Mouse (Mus musculus) left cerebral cortex, postnatal 4 days (tissue): ENCODE measurements at regions not wholly inside any gene's neighbourhood (a gene's known extent, or its start where the extent isn't known, plus 50 kb on each side); places are given as distances from the start of the nearest gene placed in this dataset.

ENCODE experiments used
- DNase-seq: peaks from one replicate; pipeline ENCODE4 v3.0.0-alpha.2; 2022
- intact Hi-C: fragments of 180-260 bp; cut with DNase I; formaldehyde crosslinking; loops from one replicate; pipeline ENCODE4 v1.15.1; 2025

DNA sequence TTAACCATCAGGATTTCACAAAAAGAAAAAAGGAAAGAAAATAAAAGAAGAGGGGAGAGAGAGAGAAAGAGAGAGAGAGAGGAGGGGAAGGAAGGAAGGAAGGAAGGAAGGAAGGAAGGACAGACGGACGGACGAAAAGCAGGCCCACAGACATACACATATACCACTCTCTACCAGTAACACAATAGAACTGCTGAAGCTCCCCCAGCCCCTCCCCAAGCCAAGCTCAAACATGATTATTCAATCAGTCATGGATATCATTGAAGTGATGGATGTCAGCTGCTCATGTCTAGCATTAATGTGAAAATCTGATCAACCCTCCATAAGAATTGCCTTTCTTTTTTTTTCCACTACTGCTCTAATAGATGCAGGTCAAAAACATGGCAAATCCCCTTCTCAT is 161.2 kb downstream of the Mreg start:
- DNase-seq: no peak
- intact Hi-C loops: no loop called here

DNA sequence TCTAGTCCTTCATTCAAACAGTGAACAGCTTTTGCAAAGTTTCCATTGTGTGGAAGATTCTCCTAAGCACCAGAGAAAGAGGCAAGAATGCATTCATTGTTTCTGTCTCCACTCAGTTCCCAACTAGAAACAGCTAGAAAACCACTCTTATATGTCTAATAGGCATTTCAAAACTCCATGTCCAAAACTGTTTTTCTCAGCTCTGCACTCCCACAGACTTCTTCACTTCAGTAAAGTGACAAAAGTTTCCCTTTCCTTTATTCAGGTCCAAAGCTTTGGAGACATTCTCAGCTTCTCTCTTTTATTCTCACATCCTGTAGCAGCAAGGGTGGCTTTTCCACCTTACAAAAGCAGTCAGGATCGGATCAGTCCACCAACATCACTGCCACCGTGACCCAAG is 166.0 kb downstream of the Mreg start:
- DNase-seq: no peak
- intact Hi-C loops: no loop called here

- no peak for DNase-seq
- intact Hi-C loops: no loop called here
Observed at GRCm38 (mm10) chr1:72038518-72038917, 173.6 kb downstream of the Mreg start.

DNA sequence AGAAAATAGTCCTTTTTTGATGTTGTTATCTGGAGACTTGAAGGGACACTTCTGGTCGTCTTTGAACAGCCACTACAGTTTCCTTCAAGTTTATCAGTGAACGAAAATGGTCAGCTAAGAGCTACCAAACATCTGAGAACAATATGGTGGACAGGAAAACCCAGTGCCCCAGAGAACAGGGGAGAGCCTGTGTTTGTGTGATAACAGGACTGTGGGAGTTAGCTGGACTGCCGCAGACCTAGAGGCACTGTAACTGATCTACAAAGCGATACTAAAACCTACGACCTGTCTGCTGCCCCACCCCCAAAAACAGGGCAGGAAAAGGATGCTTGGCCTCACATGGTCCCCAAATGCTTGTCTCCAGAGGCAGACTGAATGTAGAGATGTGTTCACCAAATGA is 175.5 kb downstream of the Mreg start:
- intact Hi-C loops: no loop called here
- DNase-seq: no peak

- intact Hi-C loops: no loop called here
- DNase-seq: no peak
Observed at GRCm38 (mm10) chr1:72036141-72036540, 176.0 kb downstream of the Mreg start.

DNA sequence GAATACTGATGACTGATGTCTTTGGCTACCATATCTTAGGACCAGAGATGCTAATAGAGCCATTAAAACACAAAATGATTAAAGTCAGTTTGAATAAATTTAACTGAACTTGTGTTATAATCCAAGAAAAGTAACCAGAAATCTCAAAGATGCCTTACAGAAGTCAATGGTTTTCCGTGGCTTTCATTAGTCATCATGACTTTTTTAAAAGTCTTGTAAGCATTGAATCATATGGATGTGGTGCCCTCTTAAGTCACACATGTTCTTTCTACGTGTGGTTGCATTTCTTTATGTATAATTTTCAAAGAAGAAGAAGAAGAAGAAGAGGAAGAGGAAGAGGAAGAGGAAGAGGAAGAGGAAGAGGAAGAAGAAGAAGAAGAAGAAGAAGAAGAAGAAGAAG is 178.2 kb downstream of the Mreg start:
- DNase-seq: no peak
- intact Hi-C loops: no loop called here

- DNase-seq: no peak
- intact Hi-C loops: no loop called here
Observed at GRCm38 (mm10) chr1:72032214-72032613, 179.9 kb downstream of the Mreg start.

DNA sequence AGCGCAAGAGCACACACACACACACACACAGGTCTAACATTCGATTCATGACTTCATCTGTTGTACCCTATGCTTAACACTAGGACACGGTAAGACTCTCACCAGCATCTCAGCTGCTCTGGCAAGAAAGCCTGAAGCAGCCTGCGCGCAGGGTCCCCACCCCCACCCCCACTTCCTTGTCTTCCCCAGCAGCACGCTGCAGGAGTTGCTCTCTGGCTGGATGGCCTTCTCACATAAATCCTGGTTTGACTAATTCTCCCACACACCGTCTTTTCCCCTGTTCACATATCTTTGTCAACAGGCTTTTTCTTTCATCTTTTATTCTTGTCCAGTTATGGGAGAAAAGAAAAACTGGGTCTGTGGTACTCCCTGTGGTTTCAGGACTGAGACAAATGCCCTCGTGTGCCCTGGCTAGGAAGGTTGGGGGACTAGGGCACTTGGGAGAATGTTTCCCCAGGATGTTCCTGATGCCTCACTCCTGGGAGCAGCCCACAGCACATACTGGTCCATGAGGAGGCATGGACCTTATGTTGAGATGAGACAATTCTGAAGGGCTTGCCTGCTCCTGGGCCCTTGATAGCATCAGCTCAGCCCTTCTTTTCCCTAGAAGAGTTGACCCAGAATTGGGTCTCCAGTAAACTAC is 181.2 kb downstream of the Mreg start:
- intact Hi-C loops: no loop called here
- no peak for DNase-seq

DNA sequence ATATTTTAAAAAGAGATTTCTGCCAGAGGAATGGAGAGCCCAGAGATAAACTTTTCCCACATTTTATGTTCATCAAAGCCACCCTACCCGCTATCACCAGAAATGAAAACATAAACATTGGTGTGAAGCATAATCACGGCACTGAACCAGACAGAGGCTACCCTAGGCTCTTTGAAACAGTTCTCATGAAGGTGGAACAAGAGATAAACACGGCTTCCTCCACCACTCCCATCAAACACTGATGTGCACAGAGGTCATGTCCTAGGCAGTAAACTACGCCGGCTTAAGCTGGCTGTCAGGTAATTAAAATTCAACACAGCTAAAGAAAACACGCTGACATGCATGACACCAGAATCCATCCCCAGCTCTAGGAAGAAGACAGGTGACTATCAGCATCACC is 182.5 kb downstream of the Mreg start:
- DNase-seq: no peak
- intact Hi-C loops: no loop called here

GRCm38 (mm10) chr1:72026861-72027260 is 185.2 kb downstream of the Mreg start:
- intact Hi-C loops: no loop called here
- DNase-seq: no peak

DNA sequence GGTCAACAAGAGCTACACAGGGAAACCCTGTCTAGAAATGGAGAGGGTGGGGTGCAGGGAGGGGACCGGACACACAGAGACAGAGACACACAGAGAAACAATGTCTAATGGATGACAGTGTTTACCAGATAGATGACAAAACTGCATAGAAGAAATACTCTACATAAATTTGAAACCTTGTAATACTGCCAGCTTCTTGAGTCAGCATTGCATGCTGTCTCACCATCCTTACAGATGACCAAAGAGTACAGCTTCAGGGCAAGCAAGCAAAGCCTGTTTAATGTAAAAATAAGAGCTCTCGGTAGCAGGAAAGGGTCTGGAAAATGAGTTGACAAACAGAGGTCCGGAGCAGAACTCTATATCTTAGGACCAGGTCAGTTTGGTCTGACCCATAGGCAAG is 189.5 kb downstream of the Mreg start:
- DNase-seq: no peak
- intact Hi-C loops: no loop called here

DNA sequence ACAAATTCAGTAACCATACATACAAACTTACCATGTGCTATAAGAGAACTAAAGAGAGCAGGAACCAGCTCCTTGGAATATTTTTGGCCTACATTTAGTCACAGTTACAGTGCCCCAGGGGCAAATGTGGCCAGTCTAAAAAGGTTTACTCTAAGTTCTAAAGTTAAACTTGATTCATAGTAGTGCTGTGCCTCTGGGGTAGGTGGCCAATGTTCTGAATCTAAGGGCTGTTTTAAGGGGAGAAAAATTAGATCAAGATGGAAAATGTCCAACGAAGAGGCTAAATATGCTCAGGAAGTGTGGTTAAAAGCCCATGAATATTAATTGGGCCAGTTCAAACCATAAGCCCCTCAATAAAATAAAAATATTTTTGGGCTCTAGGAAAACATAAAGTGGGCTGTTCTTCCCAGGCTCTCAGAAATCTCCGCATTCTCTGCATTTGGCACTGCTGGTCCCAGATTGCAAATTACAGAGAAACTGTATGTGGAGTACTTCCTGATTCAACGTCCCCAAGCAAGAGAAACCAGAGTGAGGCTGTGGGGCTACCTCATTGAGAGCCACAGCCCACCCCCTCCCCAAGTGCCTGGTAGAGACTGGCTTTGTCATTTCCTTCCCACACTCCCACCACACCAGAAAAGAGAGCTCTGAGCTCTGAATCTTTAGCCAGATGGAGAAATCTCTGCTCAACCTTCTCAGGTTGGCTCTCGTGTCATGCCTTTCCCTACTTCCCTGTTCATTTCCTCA is 193.5 kb downstream of the Mreg start:
- intact Hi-C loops: no loop called here
- DNase-seq: no peak

- DNase-seq: no peak
- intact Hi-C loops: no loop called here
Observed at GRCm38 (mm10) chr1:72017814-72018478, 194.2 kb downstream of the Mreg start.

DNA sequence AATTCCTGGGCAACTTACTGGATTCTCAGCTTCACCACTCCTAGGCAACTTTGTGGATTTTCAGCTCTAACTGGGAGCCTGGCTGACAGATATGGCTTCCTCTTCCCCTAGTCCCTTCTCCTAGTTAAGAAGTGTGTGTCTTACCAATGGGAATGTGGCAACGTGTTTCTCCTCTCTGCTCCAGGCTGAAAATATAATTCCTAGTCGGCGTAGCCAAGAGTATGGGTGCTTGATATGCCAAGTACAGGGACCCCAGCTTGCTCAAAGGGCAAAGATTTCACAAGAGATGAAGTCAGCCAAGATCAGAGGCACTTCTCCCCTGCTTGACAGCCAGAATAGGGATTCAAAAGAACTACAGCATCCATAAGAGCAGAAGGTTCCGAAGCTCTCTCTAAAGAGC is 196.6 kb downstream of the Mreg start:
- intact Hi-C loops: no loop called here
- no peak for DNase-seq

GRCm38 (mm10) chr1:72014580-72014979 is 197.5 kb downstream of the Mreg start:
- intact Hi-C loops: no loop called here
- no peak for DNase-seq

- intact Hi-C loops: no loop called here
- no peak for DNase-seq
Observed at GRCm38 (mm10) chr1:72013863-72014262, 198.2 kb downstream of the Mreg start.

DNA sequence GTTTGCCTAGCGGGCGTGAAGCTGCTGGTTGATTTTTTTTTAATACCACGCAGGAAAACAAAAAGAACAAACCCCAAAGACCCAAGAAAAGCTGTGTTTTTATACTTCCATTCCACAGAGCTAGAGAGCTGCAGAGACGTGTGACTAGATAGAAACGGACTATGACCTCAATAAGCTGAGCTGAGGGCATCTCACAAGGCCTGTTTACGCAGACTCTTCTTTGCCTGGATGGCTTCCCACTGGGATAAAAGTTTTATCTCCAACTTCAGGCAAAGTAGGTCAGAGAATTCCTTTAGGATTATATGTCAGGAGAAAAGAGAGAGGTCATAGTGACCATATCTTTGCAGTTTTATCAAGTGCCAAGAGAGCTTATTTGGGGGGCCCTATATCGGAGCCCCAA is 199.4 kb downstream of the Mreg start:
- DNase-seq: no peak
- intact Hi-C loops: no loop called here

GRCm38 (mm10) chr1:72009270-72009928 is 202.7 kb downstream of the Mreg start:
- intact Hi-C loops: no loop called here
- DNase-seq: no peak

GRCm38 (mm10) chr1:72006696-72007291 is 205.3 kb downstream of the Mreg start:
- DNase-seq: no peak
- intact Hi-C loops: no loop called here

- no peak for DNase-seq
- intact Hi-C loops: no loop called here
Observed at GRCm38 (mm10) chr1:72005956-72006355, 206.2 kb downstream of the Mreg start.

- intact Hi-C loops: no loop called here
- no peak for DNase-seq
Observed at GRCm38 (mm10) chr1:72005550-72005949, 206.6 kb downstream of the Mreg start.
